Mouse (Mus musculus): ENCODE measurements at regions not wholly inside any gene's neighbourhood (a gene's known extent, or its start where the extent isn't known, plus 50 kb on each side); places are given as distances from the start of the nearest gene placed in this dataset.
A peak's percentile ranks its signal among the peaks of the same experiment; 100 is the strongest.

DNA sequence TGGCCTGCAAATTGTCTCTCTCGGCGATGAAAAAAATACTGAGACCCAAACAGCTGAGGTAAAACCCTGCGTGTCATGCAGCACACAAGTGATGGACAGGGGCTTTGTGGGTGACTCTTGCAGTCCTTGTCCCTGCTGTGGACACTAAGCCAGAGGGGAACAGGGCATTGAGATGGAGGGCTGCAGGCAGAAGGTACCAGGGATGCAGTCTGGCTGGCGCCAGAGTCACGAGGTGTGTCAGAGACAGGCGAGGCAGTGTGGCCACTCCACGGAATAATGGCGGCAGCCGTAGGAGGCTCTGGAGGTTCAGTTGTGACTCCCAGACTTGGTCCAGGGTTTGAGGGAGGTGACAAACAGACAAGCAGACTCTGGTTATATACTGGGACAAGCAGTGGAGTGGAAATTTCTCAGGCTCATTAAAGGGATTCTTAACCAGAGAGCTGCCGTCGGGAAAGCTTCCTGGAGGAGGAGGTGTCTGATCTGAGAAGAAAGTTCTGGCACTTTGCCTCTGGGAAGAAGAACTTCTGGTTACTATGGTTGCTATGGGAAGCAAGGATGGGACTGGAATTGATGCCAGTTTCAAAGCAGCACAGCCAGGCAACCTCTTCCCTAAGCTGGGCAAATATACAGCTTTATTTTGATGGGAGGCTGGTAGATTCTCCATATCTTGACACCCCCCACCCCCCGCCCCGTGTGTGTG is 352.8 kb downstream of the Ptpru start:
- peaks cover 64% of the 10 kb centered on the region for H3K4me1 ChIP-seq (replicated peaks)
- WGBS = 78% methylated on average over 13 of the region's 13 CpGs

DNA sequence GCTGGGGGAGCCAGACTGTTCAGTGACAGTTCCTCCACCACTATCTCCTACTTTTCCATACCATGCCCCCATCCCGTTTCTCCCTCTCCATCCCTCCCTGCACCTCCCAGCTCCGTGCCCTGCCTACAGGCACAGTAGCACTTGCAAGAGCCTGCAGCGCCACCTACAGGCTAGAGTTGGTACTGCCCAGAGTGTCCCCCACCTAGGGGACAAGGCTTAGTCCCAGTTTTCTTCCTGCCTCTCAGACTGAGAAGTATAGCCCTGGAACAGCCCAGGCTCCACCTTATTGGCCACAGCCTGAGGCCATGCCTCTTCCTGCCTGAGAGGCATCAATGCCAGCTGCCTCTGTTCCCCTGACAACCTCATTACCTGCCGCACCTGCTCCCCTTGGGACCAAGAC is 351.3 kb downstream of the Ptpru start:
- WGBS = 16% methylated on average over 4 of the region's 4 CpGs
- H3K27me3 ChIP-seq (ENCODE audit: insufficient read depth, poor library complexity, severe bottlenecking) = peaks cover 9% of the 10 kb centered on the region
- H3K4me3 ChIP-seq = 0 out of 2 replicates have a peak overlapping the region, but pooled peaks have one; percentile 1
- DNase-seq (ENCODE audit: low spot score) = peak; percentile 88
- H3K4me1 ChIP-seq (replicated peaks) = peaks cover 65% of the 10 kb centered on the region
- no peaks in the 10 kb centered on the region for H3K9me3 ChIP-seq
- H3K36me3 ChIP-seq = no peaks in the 10 kb centered on the region
- H3K27ac ChIP-seq = no peak overlapping the region

More for the DNA sequence above, 352.8 kb downstream of the Ptpru start:
- no peaks in the 10 kb centered on the region for H3K36me3 ChIP-seq
- peaks cover 9% of the 10 kb centered on the region for H3K27me3 ChIP-seq (ENCODE audit: insufficient read depth, poor library complexity, severe bottlenecking)
- H3K9me3 ChIP-seq = no peaks in the 10 kb centered on the region
- peak overlapping the region; percentile 63 for H3K27ac ChIP-seq
- no peak for DNase-seq (ENCODE audit: low spot score)
- H3K4me3 ChIP-seq = no peak overlapping the region

DNA sequence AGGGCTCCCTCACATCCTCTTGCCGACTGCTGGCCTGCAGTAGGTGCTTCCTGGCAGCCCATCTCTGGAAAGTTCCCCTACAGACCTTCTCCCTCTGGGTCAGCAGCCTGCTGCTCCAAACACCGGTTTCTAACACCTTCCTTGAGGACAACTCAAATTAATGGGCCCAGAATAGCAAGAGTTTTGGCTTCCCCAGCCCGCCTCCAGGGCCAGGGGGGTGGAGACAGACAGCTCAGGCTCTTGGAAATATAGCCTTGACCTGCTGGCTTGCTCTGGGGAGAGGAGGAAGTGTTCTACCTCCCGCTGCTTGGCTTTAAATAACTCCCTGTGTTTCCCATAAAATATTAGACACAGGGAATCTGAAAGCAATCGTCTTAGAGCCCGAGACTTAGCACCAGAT is 349.8 kb downstream of the Ptpru start:
- no peaks in the 10 kb centered on the region for H3K9me3 ChIP-seq
- DNase-seq (ENCODE audit: low spot score) = no peak
- H3K36me3 ChIP-seq = no peaks in the 10 kb centered on the region
- no peak overlapping the region for H3K4me3 ChIP-seq
- H3K27ac ChIP-seq = peak overlapping the region; percentile 35; the same call in 1 of the 2 replicates
- H3K27me3 ChIP-seq (ENCODE audit: insufficient read depth, poor library complexity, severe bottlenecking) = peaks cover 9% of the 10 kb centered on the region
- WGBS = 61% methylated on average over 6 of the region's 6 CpGs
- peaks cover 59% of the 10 kb centered on the region for H3K4me1 ChIP-seq (replicated peaks)

DNA sequence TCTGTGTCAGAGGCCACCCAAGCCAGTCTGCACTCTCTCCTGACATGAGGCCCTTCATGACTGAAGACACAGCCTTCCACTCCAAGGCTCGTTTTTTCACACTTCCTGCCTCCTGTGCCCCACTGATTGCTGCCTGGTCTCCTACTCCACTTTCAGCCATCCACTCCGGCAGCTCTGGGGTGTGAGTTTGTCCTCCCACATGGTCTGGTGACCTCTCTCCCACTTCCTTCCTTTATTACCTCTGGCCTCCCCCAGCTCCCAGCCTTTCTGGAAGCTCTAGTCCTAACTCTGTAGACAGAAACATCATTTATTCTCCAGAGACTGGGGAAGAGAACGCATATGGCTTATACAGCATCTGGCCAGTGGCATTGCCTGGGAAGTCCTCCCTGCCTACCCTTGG is 349.0 kb downstream of the Ptpru start:
- Histone ChIP-seq H3K4me3 (no peak overlapping the region), H3K4me1 (replicated peaks) (peaks cover 59% of the 10 kb centered on the region), H3K27me3 (ENCODE audit: insufficient read depth, poor library complexity, severe bottlenecking) (peaks cover 3% of the 10 kb centered on the region; the same call in 1 of the 2 replicates), H3K9me3 (no peaks in the 10 kb centered on the region), H3K36me3 (no peaks in the 10 kb centered on the region), H3K27ac (peak overlapping the region; percentile 40; the same call in 1 of the 2 replicates)
- 64% methylated on average over 3 of the region's 3 CpGs for WGBS
- DNase-seq (ENCODE audit: low spot score) = no peak

DNA sequence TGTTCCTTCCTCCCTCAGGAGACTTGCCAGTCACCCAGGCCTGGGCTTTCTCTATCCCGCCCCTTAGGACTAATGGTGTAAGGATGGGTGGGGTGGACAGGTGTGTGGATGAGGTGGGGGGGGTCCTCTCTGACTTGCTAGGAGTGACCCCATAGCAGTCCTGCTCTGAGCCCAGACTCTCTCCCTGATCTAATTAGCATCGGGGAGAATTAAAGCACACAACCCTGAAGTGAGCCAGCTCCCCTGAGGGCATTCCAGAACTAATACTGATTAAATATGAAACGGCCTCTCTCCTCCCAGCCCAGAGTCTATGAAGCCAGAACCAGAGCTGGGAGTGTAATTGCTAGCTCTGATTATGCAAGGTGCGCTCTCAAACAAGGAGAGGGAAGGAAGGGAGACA is 346.1 kb downstream of the Ptpru start:
- H3K27ac ChIP-seq = peak overlapping the region; percentile 12; the same call in 1 of the 2 replicates

DNA sequence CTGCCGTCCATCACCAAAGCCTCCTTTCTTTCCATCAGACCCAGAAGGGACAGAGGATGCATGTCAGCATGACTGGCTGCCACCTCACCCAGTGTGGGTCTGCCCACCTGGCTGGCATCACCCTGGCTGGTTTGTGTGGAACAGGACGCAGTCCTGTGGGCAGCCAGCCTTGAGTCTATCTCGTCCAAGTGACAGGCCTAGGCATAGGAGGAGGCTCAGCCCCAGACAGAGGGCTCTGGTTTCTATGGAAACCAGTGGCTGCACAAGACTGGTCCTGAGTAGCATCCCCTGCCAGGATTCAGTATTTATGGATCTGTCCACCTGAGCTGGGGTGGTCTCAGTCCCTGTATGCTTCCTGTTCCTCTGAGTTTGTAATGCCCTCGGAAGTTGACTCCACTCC is 344.4 kb downstream of the Ptpru start:
- no peak for DNase-seq (ENCODE audit: low spot score)
- Histone ChIP-seq H3K4me1 (replicated peaks) (peaks cover 28% of the 10 kb centered on the region), H3K27me3 (ENCODE audit: insufficient read depth, poor library complexity, severe bottlenecking) (peaks cover 6% of the 10 kb centered on the region), H3K4me3 (no peak overlapping the region), H3K27ac (no peak overlapping the region), H3K9me3 (no peaks in the 10 kb centered on the region), H3K36me3 (no peaks in the 10 kb centered on the region)
- WGBS = 63% methylated on average over 4 of the region's 4 CpGs

More for the DNA sequence above, 346.1 kb downstream of the Ptpru start:
- peaks cover 6% of the 10 kb centered on the region for H3K27me3 ChIP-seq (ENCODE audit: insufficient read depth, poor library complexity, severe bottlenecking)
- H3K4me3 ChIP-seq = no peak overlapping the region
- no peaks in the 10 kb centered on the region for H3K36me3 ChIP-seq
- 59% methylated on average over 4 of the region's 4 CpGs for WGBS
- peaks cover 43% of the 10 kb centered on the region for H3K4me1 ChIP-seq (replicated peaks)
- no peak for DNase-seq (ENCODE audit: low spot score)
- no peaks in the 10 kb centered on the region for H3K9me3 ChIP-seq

DNA sequence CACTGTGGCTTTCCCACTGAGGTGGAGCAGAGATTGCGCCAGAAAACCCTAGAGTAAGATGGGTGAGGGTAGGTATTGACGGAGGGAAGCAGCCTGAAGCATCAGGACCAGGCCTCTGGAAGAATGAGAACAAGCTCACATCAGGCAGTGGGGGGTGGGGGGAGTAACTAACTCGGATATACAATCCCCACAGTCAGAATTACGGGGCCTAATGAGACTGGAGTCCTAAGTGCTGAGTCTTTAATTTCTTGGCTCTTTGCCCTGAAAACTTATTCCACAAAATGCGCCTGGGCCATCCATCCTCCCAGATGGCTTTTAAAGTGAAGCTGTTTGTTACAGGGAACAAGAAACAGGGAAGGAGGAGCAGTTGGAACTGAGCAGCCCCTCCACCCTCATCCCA is 341.2 kb downstream of the Ptpru start:
- Histone ChIP-seq H3K27ac (no peak overlapping the region), H3K36me3 (no peaks in the 10 kb centered on the region), H3K4me3 (no peak overlapping the region), H3K4me1 (replicated peaks) (peaks cover 17% of the 10 kb centered on the region), H3K27me3 (ENCODE audit: insufficient read depth, poor library complexity, severe bottlenecking) (peaks cover 6% of the 10 kb centered on the region), H3K9me3 (no peaks in the 10 kb centered on the region)
- 77% methylated on average over 5 of the region's 5 CpGs for WGBS
- DNase-seq (ENCODE audit: low spot score) = no peak

DNA sequence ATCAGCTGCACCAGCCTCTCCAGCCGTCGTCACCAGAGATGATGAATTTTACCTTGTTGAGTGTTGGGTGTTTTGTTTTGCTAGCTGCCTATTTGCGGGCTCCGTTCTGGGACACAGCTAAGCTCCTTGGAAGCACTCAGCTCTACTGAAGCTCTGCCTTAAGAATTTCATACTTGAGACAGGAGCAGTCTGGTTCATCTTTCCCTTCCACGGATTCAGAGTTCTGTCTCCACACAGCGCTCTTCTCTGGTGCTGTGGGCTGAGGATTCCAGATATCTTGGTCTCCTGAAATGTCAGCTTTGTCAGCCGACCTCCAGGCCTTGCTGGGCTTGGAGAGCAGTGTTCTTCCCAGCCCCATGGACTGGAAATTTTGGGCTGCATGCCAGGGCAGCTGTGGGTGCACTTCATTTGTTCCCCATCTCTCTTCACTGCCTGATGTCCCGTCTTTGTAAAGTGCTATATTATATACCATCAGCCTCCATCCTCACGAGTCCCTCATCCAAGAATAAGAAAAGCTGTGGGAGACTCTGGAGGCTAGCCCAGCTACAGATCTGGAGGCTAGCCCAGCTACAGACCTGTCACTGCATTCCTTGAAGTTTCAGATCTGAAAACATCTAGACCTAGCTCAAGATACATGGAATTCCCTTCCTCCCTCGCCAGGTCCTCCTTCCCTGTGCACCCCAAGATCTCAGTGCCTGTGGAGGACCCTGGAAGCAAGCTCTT is 337.0 kb downstream of the Ptpru start:
- H3K9me3 ChIP-seq = no peaks in the 10 kb centered on the region
- 86% methylated on average over 10 of the region's 10 CpGs for WGBS
- H3K27me3 ChIP-seq (ENCODE audit: insufficient read depth, poor library complexity, severe bottlenecking) = no peaks in the 10 kb centered on the region
- no peak overlapping the region for H3K27ac ChIP-seq
- H3K36me3 ChIP-seq = no peaks in the 10 kb centered on the region
- H3K4me1 ChIP-seq (replicated peaks) = no peaks in the 10 kb centered on the region; the same call in 1 of the 2 replicates
- H3K4me3 ChIP-seq = no peak overlapping the region
- DNase-seq (ENCODE audit: low spot score) = no peak

DNA sequence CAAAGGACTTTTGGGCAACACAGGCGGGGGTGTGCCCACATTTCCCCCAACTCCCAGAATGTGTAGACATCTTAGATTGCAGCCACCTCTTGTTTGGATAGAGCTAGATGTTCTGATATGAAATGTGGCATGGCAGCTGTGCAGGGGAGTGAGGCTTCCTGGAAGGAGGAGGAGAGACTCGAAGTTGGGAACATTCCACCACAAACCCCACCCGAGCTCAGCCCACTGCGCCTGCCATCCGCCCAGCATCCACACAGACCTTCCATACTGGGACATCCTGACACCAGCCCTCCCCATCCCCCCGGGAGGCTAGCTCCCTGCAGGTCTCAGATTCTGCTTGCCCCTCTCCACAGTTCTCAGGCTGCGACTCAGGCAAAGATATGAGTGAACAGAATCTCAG is 329.9 kb downstream of the Ptpru start:
- no peak overlapping the region for H3K27ac ChIP-seq
- H3K4me1 ChIP-seq (replicated peaks) = no peaks in the 10 kb centered on the region
- H3K4me3 ChIP-seq = no peak overlapping the region
- H3K27me3 ChIP-seq (ENCODE audit: insufficient read depth, poor library complexity, severe bottlenecking) = no peaks in the 10 kb centered on the region
- H3K9me3 ChIP-seq = no peaks in the 10 kb centered on the region
- DNase-seq (ENCODE audit: low spot score) = no peak
- H3K36me3 ChIP-seq = no peaks in the 10 kb centered on the region
- WGBS = 72% methylated on average over 7 of the region's 7 CpGs

DNA sequence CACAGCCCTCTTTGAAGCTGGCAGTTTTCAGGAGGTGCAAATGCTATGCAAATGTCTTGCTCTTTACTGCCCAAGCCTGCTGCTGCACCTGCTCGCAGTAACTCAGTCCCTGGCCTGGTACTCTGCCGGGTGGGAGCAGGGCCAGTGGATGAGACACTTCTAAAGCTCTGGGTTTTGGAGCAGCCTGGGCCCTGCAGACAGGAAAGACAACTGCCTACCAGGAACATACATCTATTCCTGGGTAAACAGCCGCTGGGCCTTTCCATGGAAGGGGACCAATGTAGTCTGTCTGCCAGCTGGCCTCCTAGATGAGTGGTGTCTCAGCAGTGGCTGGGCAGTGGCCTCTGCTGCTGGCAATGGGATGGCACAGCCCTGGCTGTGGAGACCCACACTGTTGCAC is 326.5 kb downstream of the Ptpru start:
- Histone ChIP-seq H3K4me3 (no peak overlapping the region), H3K27ac (no peak overlapping the region), H3K27me3 (ENCODE audit: insufficient read depth, poor library complexity, severe bottlenecking) (no peaks in the 10 kb centered on the region), H3K9me3 (no peaks in the 10 kb centered on the region), H3K4me1 (replicated peaks) (peaks cover 10% of the 10 kb centered on the region; the same call in 1 of the 2 replicates), H3K36me3 (no peaks in the 10 kb centered on the region)
- 73% methylated on average over 3 of the region's 3 CpGs for WGBS
- DNase-seq (ENCODE audit: low spot score) = no peak

DNA sequence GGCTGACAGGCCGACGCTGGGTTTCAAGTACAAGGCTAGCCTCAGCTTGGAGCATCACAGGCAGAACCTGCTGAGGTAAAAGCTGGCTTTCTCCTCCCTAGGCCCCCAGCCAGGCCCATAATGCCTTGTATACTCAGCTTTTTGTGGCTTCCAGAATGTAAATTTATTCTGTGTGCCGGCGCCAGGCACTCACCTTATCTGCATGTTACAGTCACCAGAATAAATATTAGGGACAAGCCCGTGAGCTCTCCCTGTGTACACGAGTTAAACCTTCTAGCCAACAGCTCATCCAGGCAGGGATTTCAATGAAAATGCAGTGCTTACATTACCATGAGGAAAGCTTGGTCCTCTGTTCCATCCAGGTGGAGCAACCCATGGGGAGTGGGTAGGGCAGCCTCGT is 325.3 kb downstream of the Ptpru start:
- 82% methylated on average over 7 of the region's 7 CpGs for WGBS
- peaks cover 10% of the 10 kb centered on the region; the same call in 1 of the 2 replicates for H3K4me1 ChIP-seq (replicated peaks)
- no peaks in the 10 kb centered on the region for H3K27me3 ChIP-seq (ENCODE audit: insufficient read depth, poor library complexity, severe bottlenecking)
- H3K36me3 ChIP-seq = no peaks in the 10 kb centered on the region
- no peaks in the 10 kb centered on the region for H3K9me3 ChIP-seq
- no peak overlapping the region for H3K27ac ChIP-seq
- H3K4me3 ChIP-seq = no peak overlapping the region
- DNase-seq (ENCODE audit: low spot score) = no peak

DNA sequence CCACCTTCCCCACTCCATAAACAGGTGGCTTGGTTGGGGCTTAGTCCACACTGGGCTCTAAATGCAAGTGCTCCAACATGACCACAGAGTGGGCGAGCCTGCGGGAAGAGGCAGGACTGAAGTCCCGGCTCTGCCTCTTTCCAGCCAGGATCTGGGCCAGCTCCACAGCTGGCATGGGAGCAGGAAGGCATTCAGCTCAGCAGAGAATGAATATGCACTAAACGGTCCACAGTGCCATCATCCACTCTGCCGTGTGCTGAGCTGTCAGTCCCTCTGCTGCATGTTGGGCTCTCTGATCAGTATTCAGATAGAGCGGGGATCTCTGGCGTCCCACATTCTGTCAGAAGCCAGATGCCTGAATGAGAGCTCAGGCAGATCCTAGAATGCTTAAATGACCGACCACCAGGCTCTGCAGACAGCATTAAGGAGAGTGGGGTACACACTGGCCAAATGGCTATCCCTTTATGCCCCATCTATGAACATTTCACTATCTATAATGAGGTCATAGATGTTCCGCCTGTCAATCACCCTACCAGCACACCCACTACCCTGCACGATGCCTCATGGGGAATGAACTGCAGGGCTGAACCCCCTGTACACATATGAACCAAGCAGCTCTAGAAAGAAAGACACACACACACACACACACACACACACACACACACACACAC is 317.3 kb downstream of the Ptpru start:
- WGBS = 89% methylated on average over 10 of the region's 10 CpGs
- no peak for DNase-seq (ENCODE audit: low spot score)
- Histone ChIP-seq H3K27me3 (ENCODE audit: insufficient read depth, poor library complexity, severe bottlenecking) (no peaks in the 10 kb centered on the region), H3K9me3 (no peaks in the 10 kb centered on the region), H3K36me3 (no peaks in the 10 kb centered on the region), H3K27ac (no peak overlapping the region), H3K4me3 (no peak overlapping the region), H3K4me1 (replicated peaks) (peaks cover 1% of the 10 kb centered on the region; the same call in 1 of the 2 replicates)

DNA sequence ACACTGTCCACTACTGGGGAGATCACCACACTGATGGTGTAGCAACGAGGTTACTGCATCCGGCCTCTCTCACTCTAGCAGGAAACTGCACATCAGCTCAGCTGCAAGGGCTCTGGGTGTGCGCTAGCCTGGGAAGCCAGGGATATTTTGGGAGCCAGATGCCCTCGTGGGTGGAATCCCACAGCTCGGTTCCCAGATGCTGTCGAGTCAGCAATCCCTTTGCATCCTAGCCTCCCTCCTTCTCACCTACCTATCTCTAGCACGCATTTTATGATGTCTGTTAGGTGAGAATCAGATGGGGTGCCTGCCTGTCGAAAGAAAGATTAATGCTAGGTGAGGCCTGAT is 316.8 kb downstream of the Ptpru start:
- no peak overlapping the region for H3K4me3 ChIP-seq
- no peaks in the 10 kb centered on the region for H3K4me1 ChIP-seq (replicated peaks)
- no peak overlapping the region for H3K27ac ChIP-seq
- no peaks in the 10 kb centered on the region for H3K27me3 ChIP-seq (ENCODE audit: insufficient read depth, poor library complexity, severe bottlenecking)
- H3K9me3 ChIP-seq = no peaks in the 10 kb centered on the region
- WGBS = 78% methylated on average over 8 of the region's 8 CpGs
- no peak for DNase-seq (ENCODE audit: low spot score)
- no peaks in the 10 kb centered on the region for H3K36me3 ChIP-seq

Data from hindbrain, embryonic 10.5 days (tissue).